In the genomic region with DNA sequence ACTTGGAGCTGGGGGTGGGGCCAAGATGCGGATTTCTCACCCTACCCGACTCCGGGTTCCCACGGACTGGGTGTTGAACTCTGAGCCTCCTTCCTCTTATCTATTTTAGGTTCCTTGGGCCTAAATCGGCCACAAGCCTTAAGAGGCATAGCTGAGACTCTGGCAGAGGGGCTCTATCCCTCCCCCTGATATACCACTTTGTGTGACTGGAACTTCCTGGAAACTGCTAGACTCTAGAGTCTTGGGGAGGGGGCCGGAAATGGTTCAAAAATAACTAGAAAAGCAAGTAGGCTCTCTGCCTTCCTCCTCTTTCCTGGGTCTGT, we compare ENCODE assay signal across 8 mouse cellular contexts. TPM values are rescaled to one million over a fixed set of nuclear protein-coding genes. Genes with fewer than 3 reads are reported as not detected.
DNase-seq lines count a peak whose midpoint lies in the region; ATAC-seq and TF ChIP-seq lines count a peak whose summit lies in the region.

No protein-coding gene starts in this region.

- peaks cover 29% of the 10 kb centered on the region for H3K4me1 ChIP-seq in heart, embryonic 10.5 days
- H3K4me1 ChIP-seq in lung, postnatal 0 days (ENCODE audit: insufficient read depth, low read depth, low read length) = peaks cover 3% of the 10 kb centered on the region; the same call in 1 of the 2 replicates

- H3K4me2 ChIP-seq in lung, postnatal 0 days (replicated peaks; ENCODE audit: low read depth, low read length) = peak overlapping the region; percentile 72

- peak; percentile 3; the same call in 1 of the 2 replicates for ATAC-seq in lung, postnatal 0 days

- no peaks in the 10 kb centered on the region for H3K9me3 ChIP-seq in heart, embryonic 10.5 days
- H3K9me3 ChIP-seq in lung, postnatal 0 days (ENCODE audit: low read length) = no peaks in the 10 kb centered on the region

- H3K9ac ChIP-seq in lung, postnatal 0 days (replicated peaks; ENCODE audit: low read depth) = peak overlapping the region; percentile 62

- TF ChIP-seq EP300 in lung, postnatal 0 days (IDR thresholded peaks at IDR 0.05) = no peak

- peak overlapping the region; percentile 90 for H3K4me3 ChIP-seq in heart, embryonic 10.5 days
- peak overlapping the region; percentile 68 for H3K4me3 ChIP-seq in lung, postnatal 0 days (ENCODE audit: low read depth, low read length)

- TF ChIP-seq CTCF in lung, postnatal 0 days (IDR thresholded peaks at IDR 0.05) = no peak

- peak; percentile 26 for DNase-seq in left cerebral cortex, adult 11 months (ENCODE audit: low spot score)
- no peak for DNase-seq in left cerebral cortex, adult 8-10 months (ENCODE audit: low spot score in 2 of 2)
- DNase-seq in c-Kit-negative CD71-positive TER-119-positive erythroid progenitor cells, embryonic 14.5 days (ENCODE audit: low read depth, low spot score) = peak; percentile 30
- no peak for DNase-seq in heart, embryonic 10.5 days (ENCODE audit: low spot score)
- peak; percentile 47 for DNase-seq in kidney, adult 9 months
- DNase-seq in lung, postnatal 0 days (ENCODE audit: low spot score) = peak; percentile 58
- DNase-seq in spleen, adult 18-20 months = peak; percentile 66 to 72
- DNase-seq in retina, postnatal 1 day = no peak

- no peaks in the 10 kb centered on the region for H3K27me3 ChIP-seq in heart, embryonic 10.5 days (ENCODE audit: insufficient read depth, poor library complexity, severe bottlenecking)
- no peaks in the 10 kb centered on the region for H3K27me3 ChIP-seq in lung, postnatal 0 days (replicated peaks; ENCODE audit: insufficient read depth, low read length)

- 5% methylated on average over 6 of the region's 6 CpGs for WGBS in heart, embryonic 10.5 days
- 4% methylated on average over 6 of the region's 6 CpGs for WGBS in lung, postnatal 0 days

- 0 out of 2 replicates have a peak, but pooled peaks cover 13% of the 10 kb centered on the region for H3K36me3 ChIP-seq in heart, embryonic 10.5 days
- H3K36me3 ChIP-seq in lung, postnatal 0 days (ENCODE audit: insufficient read depth, low read length) = no peaks in the 10 kb centered on the region

- H3K27ac ChIP-seq in heart, embryonic 10.5 days = peak overlapping the region; percentile 93
- H3K27ac ChIP-seq in lung, postnatal 0 days (ENCODE audit: low read length) = peak overlapping the region; percentile 83; the same call in 1 of the 2 replicates

RNA-seq across cellular contexts. Expression of a gene that starts 1.0 kb away (rescaled TPM):
- 10 to 100 TPM; 48.0 to 68.9 (median 52.3) TPM for total RNA-seq in left cerebral cortex, adult 8-10 months (2022)
- polyA plus RNA-seq in heart, embryonic 10.5 days (2016; fragmentation: Nextera tagmentation; extraction: Ambion mirVana) = 69.2 and 70.4 TPM in 2 replicates
- polyA plus RNA-seq in lung, postnatal 0 days (2015; fragmentation: Nextera tagmentation; extraction: Ambion mirVana) = 155 and 165 TPM in 2 replicates

RNA-seq across cellular contexts. Expression of a gene that starts 9.3 kb away (rescaled TPM):
- 1 to 10 TPM; 1.2 to 1.5 (median 1.4) TPM for total RNA-seq in left cerebral cortex, adult 8-10 months (2022)
- 2.0 and 6.1 TPM in 2 replicates for polyA plus RNA-seq in heart, embryonic 10.5 days (2016; fragmentation: Nextera tagmentation; extraction: Ambion mirVana)
- 35.9 and 36.4 TPM in 2 replicates for polyA plus RNA-seq in lung, postnatal 0 days (2015; fragmentation: Nextera tagmentation; extraction: Ambion mirVana)

RNA-seq across cellular contexts. Expression of a gene that starts 30.3 kb away (rescaled TPM):
- 10 to 100 TPM; 53.5 to 63.9 (median 58.8) TPM for total RNA-seq in left cerebral cortex, adult 8-10 months (2022)
- polyA plus RNA-seq in heart, embryonic 10.5 days (2016; fragmentation: Nextera tagmentation; extraction: Ambion mirVana) = 69.0 and 93.4 TPM in 2 replicates
- polyA plus RNA-seq in lung, postnatal 0 days (2015; fragmentation: Nextera tagmentation; extraction: Ambion mirVana) = 33.9 and 34.9 TPM in 2 replicates

RNA-seq across cellular contexts. Expression of a gene that starts 33.7 kb away (rescaled TPM):
- 10 to 100 TPM; 33.5 to 43.4 (median 39.4) TPM for total RNA-seq in left cerebral cortex, adult 8-10 months (2022)
- polyA plus RNA-seq in heart, embryonic 10.5 days (2016; fragmentation: Nextera tagmentation; extraction: Ambion mirVana) = 14.5 and 21.3 TPM in 2 replicates
- polyA plus RNA-seq in lung, postnatal 0 days (2015; fragmentation: Nextera tagmentation; extraction: Ambion mirVana) = 8.9 and 11.9 TPM in 2 replicates

RNA-seq across cellular contexts. Expression of a gene that starts 46.2 kb away (rescaled TPM):
- total RNA-seq in left cerebral cortex, adult 8-10 months (2022) = 10 to 100 TPM; 90.2 to 93.1 (median 91.0) TPM
- polyA plus RNA-seq in heart, embryonic 10.5 days (2016; fragmentation: Nextera tagmentation; extraction: Ambion mirVana) = 166 and 197 TPM in 2 replicates
- polyA plus RNA-seq in lung, postnatal 0 days (2015; fragmentation: Nextera tagmentation; extraction: Ambion mirVana) = 53.4 and 58.5 TPM in 2 replicates

Comparison
In these comparisons a context has a peak if more than half of its experiments do, and no peak if none do; other contexts are left out.
1. DNase-seq: peak in left cerebral cortex, adult 11 months (single experiment), c-Kit-negative CD71-positive TER-119-positive erythroid progenitor cells, embryonic 14.5 days (single experiment), kidney, adult 9 months (single experiment), lung, postnatal 0 days (single experiment) and spleen, adult 18-20 months (2 of 2); none in left cerebral cortex, adult 8-10 months (0 of 2), heart, embryonic 10.5 days (single experiment) and retina, postnatal 1 day (single experiment).